Mouse (Mus musculus): ENCODE data around the gene Smim15. TPM values are rescaled to one million over a fixed set of nuclear protein-coding genes. Genes with fewer than 3 reads are reported as not detected.
A peak's percentile ranks its signal among the peaks of the same experiment; 100 is the strongest.

The Smim15 gene
- polyA plus RNA-seq, 1 experiment from 2014 or later, result 53.2 TPM

DNA sequence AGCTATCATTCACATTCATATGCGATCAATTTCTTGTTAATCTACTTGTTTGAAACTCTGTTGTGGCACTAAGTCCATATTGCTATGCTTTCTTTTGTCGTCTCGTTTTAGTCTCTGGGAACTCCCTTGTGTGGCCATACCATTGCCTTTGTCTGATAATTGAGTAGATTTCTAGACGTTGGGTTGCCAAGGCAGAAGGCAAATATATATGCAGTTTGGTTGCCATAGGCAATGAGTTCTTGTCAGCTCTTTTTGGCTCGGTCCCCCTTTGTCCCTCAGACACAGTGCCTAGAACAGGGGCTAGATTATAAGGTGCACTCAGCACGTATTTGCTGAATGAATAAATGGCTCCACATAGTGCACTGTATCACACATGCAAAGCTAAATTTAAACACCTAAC, 20.1 kb downstream of the Smim15 start:
- Histone ChIP-seq H3K4me1 (replicated peaks) (peaks cover 7% of the 10 kb centered on the region; the same call in 1 of the 2 replicates), H3K27me3 (replicated peaks) (no peaks in the 10 kb centered on the region), H3K4me3 (replicated peaks) (no peak overlapping the region), H3K27ac (no peak overlapping the region), H3K36me3 (no peaks in the 10 kb centered on the region), H3K9ac (no peak overlapping the region), H3K9me3 (no peaks in the 10 kb centered on the region), H3K4me2 (replicated peaks) (no peak overlapping the region)
- WGBS, result 86% methylated on average over 6 of the region's 6 CpGs
- ATAC-seq, result no peak

DNA sequence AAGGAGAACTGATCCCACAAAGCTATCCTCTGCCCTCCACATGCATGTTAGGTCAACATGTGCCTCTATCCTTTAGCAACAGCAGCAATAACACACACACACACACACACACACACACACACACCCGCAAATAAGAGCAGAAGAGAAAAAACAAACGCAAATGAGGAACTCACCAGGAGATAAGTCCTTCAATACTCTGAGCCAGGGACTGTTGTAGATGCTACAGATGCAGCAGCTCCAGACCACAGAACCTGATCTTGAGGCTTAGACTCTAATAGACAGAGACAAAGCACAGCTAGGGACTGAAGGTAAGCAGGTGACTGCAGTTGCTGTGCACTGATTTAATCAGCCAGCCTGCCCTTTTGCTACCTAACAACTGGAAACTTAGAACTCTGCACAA, 21.8 kb downstream of the Smim15 start:
- H3K4me1 ChIP-seq (replicated peaks), result peaks cover 7% of the 10 kb centered on the region; the same call in 1 of the 2 replicates
- 77% methylated on average over 2 of the region's 2 CpGs for WGBS
- no peaks in the 10 kb centered on the region for H3K27me3 ChIP-seq (replicated peaks)
- H3K4me2 ChIP-seq (replicated peaks), result no peak overlapping the region
- no peak overlapping the region for H3K9ac ChIP-seq
- no peaks in the 10 kb centered on the region for H3K36me3 ChIP-seq
- H3K27ac ChIP-seq, result no peak overlapping the region
- H3K4me3 ChIP-seq (replicated peaks), result no peak overlapping the region
- no peak for ATAC-seq
- H3K9me3 ChIP-seq, result no peaks in the 10 kb centered on the region

DNA sequence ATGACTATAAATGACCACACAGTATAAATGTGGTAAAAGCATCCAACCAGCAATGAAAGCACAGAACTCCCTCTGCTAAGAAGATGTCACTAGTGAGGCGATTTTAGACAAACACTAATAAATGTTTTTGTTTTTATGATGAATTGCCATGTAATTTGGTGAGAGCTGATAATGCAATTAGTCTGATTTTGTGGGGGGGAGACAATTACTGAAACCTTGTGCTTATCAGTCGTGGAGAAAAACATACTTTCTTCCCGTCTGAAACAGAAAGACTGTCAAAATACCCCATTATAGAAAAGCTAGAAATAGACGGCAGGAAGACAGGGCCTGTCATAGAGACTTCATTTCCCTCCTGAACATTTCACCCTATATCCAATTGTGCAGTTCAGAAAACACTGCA, 24.9 kb downstream of the Smim15 start:
- WGBS, result 77% methylated on average over 4 of the region's 4 CpGs
- Histone ChIP-seq H3K4me2 (replicated peaks) (no peak overlapping the region), H3K9me3 (no peaks in the 10 kb centered on the region), H3K36me3 (no peaks in the 10 kb centered on the region), H3K27ac (no peak overlapping the region), H3K4me1 (replicated peaks) (no peaks in the 10 kb centered on the region), H3K4me3 (replicated peaks) (no peak overlapping the region), H3K9ac (no peak overlapping the region), H3K27me3 (replicated peaks) (no peaks in the 10 kb centered on the region)
- no peak for ATAC-seq

DNA sequence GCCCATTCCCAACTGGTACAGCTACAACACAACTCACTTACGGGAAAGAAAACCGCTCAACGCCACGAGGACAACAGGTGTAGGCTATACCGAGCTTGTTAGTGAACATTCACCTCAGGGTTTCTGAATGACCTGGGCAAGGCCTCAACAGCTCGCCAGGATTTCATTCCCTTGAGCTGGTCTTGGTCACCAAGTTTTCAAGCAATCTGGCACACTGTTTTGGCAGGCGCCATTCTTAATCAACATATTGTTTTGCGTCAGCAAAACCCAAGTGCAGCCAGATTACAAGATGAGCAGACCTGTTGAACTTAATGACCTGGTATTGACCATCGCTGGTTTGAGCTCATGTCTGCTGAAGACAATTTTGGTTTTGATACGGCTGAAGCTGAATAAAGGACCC, 25.9 kb downstream of the Smim15 start:
- Histone ChIP-seq H3K36me3 (no peaks in the 10 kb centered on the region), H3K9me3 (no peaks in the 10 kb centered on the region), H3K4me3 (replicated peaks) (no peak overlapping the region), H3K4me1 (replicated peaks) (no peaks in the 10 kb centered on the region), H3K27ac (no peak overlapping the region), H3K4me2 (replicated peaks) (no peak overlapping the region), H3K27me3 (replicated peaks) (no peaks in the 10 kb centered on the region), H3K9ac (no peak overlapping the region)
- 93% methylated on average over 10 of the region's 10 CpGs for WGBS
- no peak for ATAC-seq

DNA sequence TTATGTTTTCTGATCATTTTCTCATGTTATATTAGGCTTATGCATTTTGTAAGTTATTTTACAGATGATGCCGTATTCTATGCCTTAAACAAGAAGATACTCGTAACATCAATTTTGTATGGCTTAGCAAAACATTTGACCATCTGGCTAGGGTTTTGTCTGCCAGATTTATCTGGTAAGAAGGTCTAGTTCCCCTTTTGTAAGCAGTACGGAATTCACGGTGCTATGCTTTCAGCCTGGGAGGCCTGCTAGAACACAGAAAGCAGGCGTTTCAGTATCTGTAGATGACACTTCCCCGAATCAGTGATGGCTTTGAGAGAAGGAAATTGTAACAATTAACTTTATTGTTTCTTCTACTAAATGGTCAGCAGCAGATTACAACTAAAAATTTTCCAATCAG, 33.2 kb downstream of the Smim15 start:
- Histone ChIP-seq H3K27me3 (replicated peaks) (no peaks in the 10 kb centered on the region), H3K27ac (no peak overlapping the region), H3K4me2 (replicated peaks) (no peak overlapping the region), H3K9ac (no peak overlapping the region), H3K36me3 (no peaks in the 10 kb centered on the region), H3K4me3 (replicated peaks) (no peak overlapping the region), H3K9me3 (no peaks in the 10 kb centered on the region), H3K4me1 (replicated peaks) (no peaks in the 10 kb centered on the region)
- 65% methylated on average over 6 of the region's 6 CpGs for WGBS
- no peak for ATAC-seq

DNA sequence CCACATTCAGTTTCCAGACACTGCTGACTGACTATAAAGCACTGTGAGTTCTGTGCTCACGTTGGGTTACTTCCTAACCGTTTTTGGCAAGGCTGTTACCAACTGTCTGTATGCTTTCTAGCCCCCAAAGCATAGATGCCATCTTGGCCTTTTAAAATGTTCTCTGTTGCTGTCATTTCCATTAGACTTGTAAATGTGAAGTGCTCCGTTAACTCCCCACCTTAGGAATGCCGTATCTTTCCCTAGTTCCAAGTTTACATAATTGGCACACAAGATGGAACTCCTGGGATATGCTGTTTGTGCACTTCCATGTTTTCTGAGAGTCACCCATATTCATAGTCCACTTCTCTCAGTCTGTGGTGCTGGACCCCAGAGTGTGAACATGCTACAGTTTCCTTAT, 33.7 kb downstream of the Smim15 start:
- no peak overlapping the region for H3K4me3 ChIP-seq (replicated peaks)
- no peaks in the 10 kb centered on the region for H3K27me3 ChIP-seq (replicated peaks)
- WGBS, result 84% methylated on average over 4 of the region's 4 CpGs
- H3K4me1 ChIP-seq (replicated peaks), result no peaks in the 10 kb centered on the region
- no peak overlapping the region for H3K27ac ChIP-seq
- H3K9ac ChIP-seq, result no peak overlapping the region
- no peaks in the 10 kb centered on the region for H3K9me3 ChIP-seq
- no peaks in the 10 kb centered on the region for H3K36me3 ChIP-seq
- no peak overlapping the region for H3K4me2 ChIP-seq (replicated peaks)
- ATAC-seq, result no peak

DNA sequence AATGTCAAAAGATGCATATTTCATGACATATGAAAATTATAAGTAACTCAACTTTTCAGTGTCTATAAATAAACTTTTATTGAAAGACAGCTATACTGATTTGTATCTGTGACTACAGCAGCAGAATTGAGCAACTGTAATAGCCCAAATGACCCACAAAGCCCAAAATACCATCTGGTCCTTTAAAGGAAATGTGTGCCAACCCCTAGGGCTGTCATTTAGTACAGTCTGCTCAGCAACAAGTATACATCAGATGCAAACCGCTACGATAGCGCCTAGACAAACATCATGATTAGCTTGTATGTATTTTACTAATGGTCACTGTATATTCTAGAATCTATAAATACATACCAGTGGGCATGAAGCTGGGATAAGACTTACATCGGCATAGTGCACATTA, 39.8 kb downstream of the Smim15 start:
- no peaks in the 10 kb centered on the region for H3K36me3 ChIP-seq
- H3K9ac ChIP-seq, result no peak overlapping the region
- ATAC-seq, result no peak
- H3K27me3 ChIP-seq (replicated peaks), result no peaks in the 10 kb centered on the region
- no peaks in the 10 kb centered on the region for H3K9me3 ChIP-seq
- no peaks in the 10 kb centered on the region for H3K4me1 ChIP-seq (replicated peaks)
- no peak overlapping the region for H3K4me3 ChIP-seq (replicated peaks)
- no peak overlapping the region for H3K27ac ChIP-seq
- 92% methylated on average over 4 of the region's 4 CpGs for WGBS
- no peak overlapping the region for H3K4me2 ChIP-seq (replicated peaks)

DNA sequence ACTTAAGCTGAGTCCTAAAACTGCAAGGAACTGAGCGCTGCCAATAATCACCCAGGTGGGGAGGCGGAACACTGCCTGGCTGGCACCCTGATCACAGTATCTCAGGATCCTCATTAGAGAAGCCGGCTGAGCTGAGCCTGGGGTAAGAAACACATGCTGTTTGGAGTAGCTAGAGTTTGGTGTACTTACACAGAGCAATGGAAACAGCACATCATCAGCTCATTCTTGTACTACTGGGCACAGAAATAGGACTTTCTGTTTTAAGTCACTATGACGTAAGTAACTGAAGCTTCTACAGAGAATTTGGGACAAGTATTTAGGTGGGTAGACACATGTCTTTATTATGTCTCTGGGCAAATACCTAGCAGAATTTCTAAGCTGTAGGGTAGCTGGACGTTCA, 41.8 kb downstream of the Smim15 start:
- Histone ChIP-seq H3K36me3 (no peaks in the 10 kb centered on the region), H3K4me1 (replicated peaks) (no peaks in the 10 kb centered on the region), H3K27me3 (replicated peaks) (no peaks in the 10 kb centered on the region), H3K27ac (no peak overlapping the region), H3K4me3 (replicated peaks) (no peak overlapping the region), H3K4me2 (replicated peaks) (no peak overlapping the region), H3K9ac (no peak overlapping the region), H3K9me3 (no peaks in the 10 kb centered on the region)
- no peak for ATAC-seq
- WGBS, result 78% methylated on average over 5 of the region's 5 CpGs

DNA sequence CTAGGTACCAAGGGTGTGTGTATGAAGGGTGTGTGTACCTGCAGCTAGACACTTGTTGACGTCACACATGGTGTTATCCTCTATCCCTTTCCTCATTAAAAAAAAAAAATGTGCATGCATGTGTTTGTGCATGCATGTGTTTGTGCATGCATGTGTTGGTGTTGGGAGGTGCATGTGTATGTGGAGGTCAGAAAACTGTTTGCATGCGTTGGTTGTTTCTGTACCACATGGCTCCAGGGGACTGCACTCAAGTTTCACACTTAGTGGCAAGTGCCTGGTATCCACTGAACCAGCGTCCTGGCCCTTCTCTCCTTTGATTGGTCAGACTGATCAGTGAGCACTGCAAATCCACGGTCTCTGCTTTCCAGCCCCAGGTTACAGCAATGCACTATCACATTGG, 42.5 kb downstream of the Smim15 start:
- H3K4me1 ChIP-seq (replicated peaks), result no peaks in the 10 kb centered on the region
- WGBS, result 72% methylated on average over 4 of the region's 4 CpGs

DNA sequence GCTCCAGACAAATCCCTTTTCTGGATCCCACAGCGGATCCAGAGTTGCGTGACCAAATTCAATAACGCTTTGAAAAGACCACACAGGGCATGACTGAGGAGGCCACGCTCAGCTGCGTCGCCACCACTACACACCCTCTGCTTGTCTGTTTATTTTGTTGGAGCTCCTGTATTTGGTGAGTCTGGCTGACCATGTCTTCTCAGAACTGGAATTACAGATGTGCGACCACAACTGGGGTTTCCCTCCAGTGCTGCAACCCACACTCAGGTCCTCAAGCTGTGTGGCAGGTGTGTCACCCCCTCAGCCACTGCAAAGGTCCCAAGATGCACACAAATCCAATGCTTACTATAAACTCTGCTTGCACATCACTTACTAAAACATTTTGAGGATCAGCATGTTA, 48.0 kb downstream of the Smim15 start:
- Histone ChIP-seq H3K9ac (no peak overlapping the region), H3K36me3 (no peaks in the 10 kb centered on the region), H3K9me3 (no peaks in the 10 kb centered on the region), H3K4me1 (replicated peaks) (0 out of 2 replicates have a peak, but pooled peaks cover 4% of the 10 kb centered on the region), H3K27me3 (replicated peaks) (no peaks in the 10 kb centered on the region), H3K4me3 (replicated peaks) (no peak overlapping the region), H3K4me2 (replicated peaks) (no peak overlapping the region), H3K27ac (no peak overlapping the region)
- 90% methylated on average over 7 of the region's 7 CpGs for WGBS
- ATAC-seq, result no peak

More for the DNA sequence above, 42.5 kb downstream of the Smim15 start:
- Histone ChIP-seq H3K9me3 (no peaks in the 10 kb centered on the region), H3K9ac (no peak overlapping the region), H3K4me3 (replicated peaks) (no peak overlapping the region), H3K27ac (no peak overlapping the region), H3K4me2 (replicated peaks) (no peak overlapping the region), H3K27me3 (replicated peaks) (no peaks in the 10 kb centered on the region), H3K36me3 (no peaks in the 10 kb centered on the region)
- ATAC-seq, result no peak

DNA sequence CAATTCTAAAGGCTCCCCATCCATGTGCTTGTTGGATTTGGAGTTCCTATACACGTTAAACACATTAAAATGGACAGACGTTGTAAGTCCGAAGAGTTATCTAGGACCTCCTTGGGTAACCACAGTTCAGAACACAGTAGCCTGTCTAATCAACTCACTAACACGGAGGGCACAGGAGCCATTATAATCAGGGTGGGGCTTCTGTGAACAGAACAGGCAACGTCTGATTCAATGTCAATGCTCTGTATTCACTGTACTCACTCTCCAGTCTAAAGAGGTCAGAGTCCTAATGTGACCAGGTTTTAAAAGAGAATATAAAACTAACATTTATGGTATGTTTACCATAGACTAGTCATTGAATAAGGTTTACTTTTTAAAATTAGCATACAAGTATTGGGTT, 50.4 kb downstream of the Smim15 start:
- 0 out of 2 replicates have a peak, but pooled peaks cover 4% of the 10 kb centered on the region for H3K4me1 ChIP-seq (replicated peaks)
- H3K36me3 ChIP-seq, result no peaks in the 10 kb centered on the region
- H3K4me2 ChIP-seq (replicated peaks), result no peak overlapping the region
- H3K27ac ChIP-seq, result no peak overlapping the region
- H3K4me3 ChIP-seq (replicated peaks), result no peak overlapping the region
- WGBS, result 84% methylated on average over 5 of the region's 5 CpGs
- peak; percentile 31; the same call in 1 of the 2 replicates for ATAC-seq
- H3K9ac ChIP-seq, result no peak overlapping the region
- no peaks in the 10 kb centered on the region for H3K9me3 ChIP-seq
- no peaks in the 10 kb centered on the region for H3K27me3 ChIP-seq (replicated peaks)

DNA sequence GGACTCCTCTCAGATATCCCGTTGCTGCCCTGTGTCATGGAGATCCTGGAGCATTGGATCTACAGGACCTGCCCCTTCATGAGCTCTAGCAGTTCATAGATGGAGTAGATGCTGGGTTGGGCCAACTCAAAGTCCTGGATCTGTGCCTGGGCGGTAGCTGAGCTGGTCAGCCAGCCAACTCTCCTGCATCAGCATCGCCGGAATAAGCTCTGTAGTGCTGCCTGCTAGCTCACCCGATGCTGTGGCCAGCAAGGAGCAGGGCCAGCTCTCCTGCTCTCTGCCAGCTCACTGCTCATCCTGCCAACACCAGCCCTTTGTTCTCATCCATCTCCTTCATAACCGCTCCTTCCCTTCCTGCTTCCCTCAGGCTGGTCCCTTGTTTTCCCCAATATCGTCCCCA, 51.4 kb downstream of the Smim15 start:
- Histone ChIP-seq H3K4me3 (replicated peaks) (no peak overlapping the region), H3K4me1 (replicated peaks) (0 out of 2 replicates have a peak, but pooled peaks cover 4% of the 10 kb centered on the region), H3K36me3 (no peaks in the 10 kb centered on the region), H3K27ac (no peak overlapping the region), H3K4me2 (replicated peaks) (no peak overlapping the region), H3K9me3 (no peaks in the 10 kb centered on the region), H3K9ac (no peak overlapping the region), H3K27me3 (replicated peaks) (no peaks in the 10 kb centered on the region)
- ATAC-seq, result no peak
- 74% methylated on average over 7 of the region's 7 CpGs for WGBS

DNA sequence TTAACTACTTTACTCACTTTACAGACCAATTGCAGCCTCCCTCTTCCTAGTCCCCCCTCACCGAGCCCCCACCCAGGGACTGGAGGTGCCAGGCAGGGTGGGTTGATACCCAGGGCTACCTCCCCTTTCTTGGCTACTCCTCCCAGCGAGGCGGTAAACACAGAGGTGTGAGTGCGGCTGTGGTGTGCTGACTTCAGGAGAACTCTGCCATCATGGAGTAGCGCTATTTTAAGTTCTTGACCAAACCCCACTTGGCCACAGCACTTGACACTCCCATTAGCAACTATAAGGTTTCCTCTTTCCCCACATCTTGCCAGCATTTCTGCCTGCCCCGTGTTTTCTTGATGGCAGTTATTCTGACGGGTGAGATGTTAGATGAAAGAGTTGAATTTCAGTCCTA, 52.2 kb downstream of the Smim15 start:
- no peaks in the 10 kb centered on the region for H3K27me3 ChIP-seq (replicated peaks)
- no peaks in the 10 kb centered on the region for H3K36me3 ChIP-seq
- no peak overlapping the region for H3K4me3 ChIP-seq (replicated peaks)
- no peak overlapping the region for H3K4me2 ChIP-seq (replicated peaks)
- WGBS, result 62% methylated on average over 7 of the region's 7 CpGs
- H3K4me1 ChIP-seq (replicated peaks), result 0 out of 2 replicates have a peak, but pooled peaks cover 4% of the 10 kb centered on the region
- ATAC-seq, result no peak
- H3K9me3 ChIP-seq, result no peaks in the 10 kb centered on the region
- no peak overlapping the region for H3K9ac ChIP-seq
- no peak overlapping the region for H3K27ac ChIP-seq
